Mouse (Mus musculus) cerebellum, adult 9-10 months (tissue): ENCODE results near the gene Olfr429.
"Not testable (repeated sequence)": the region's sequence is repeated elsewhere in the genome, so short reads cannot be mapped to it uniquely, and the experiment has no call there.

ENCODE experiments used
- DNase-seq: peaks from one replicate; pipeline ENCODE4 v3.0.0; 2022

Gene Olfr429

GRCm38 (mm10) chr1:174084031-174084430 is at the start of gene Olfr429:
Gene Olfr429 (plus strand): TSS chr1:174084331.
- DNase-seq: no peak

- DNase-seq: no peak
Observed at GRCm38 (mm10) chr1:174035841-174036240, 48.3 kb upstream of the Olfr429 start.

- no peak for DNase-seq
Observed at GRCm38 (mm10) chr1:174038480-174038879, 45.7 kb upstream of the Olfr429 start.

GRCm38 (mm10) chr1:174040523-174041177 is 43.5 kb upstream of the Olfr429 start, which contains the start of gene Olfr433:
Gene Olfr433 (plus strand): TSS chr1:174040705.
- no peak for DNase-seq

GRCm38 (mm10) chr1:174042091-174042884 is 41.8 kb upstream of the Olfr429 start:
- not testable (repeated sequence) for DNase-seq

- DNase-seq: no peak
Observed at GRCm38 (mm10) chr1:174044431-174044830, 39.7 kb upstream of the Olfr429 start.

- not testable (repeated sequence) for DNase-seq
Observed at GRCm38 (mm10) chr1:174048227-174048626, 35.9 kb upstream of the Olfr429 start.

GRCm38 (mm10) chr1:174048893-174049292 is 35.2 kb upstream of the Olfr429 start, which contains the start of gene Olfr432:
Gene Olfr432 (plus strand): TSS chr1:174049205.
- DNase-seq: no peak

- not testable (repeated sequence) for DNase-seq
Observed at GRCm38 (mm10) chr1:174049357-174049756, 34.8 kb upstream of the Olfr429 start.

GRCm38 (mm10) chr1:174050532-174050931 is 33.6 kb upstream of the Olfr429 start:
- DNase-seq: no peak

- DNase-seq: no peak
Observed at GRCm38 (mm10) chr1:174051515-174051914, 32.6 kb upstream of the Olfr429 start.

- DNase-seq: no peak
Observed at GRCm38 (mm10) chr1:174051931-174052536, 32.1 kb upstream of the Olfr429 start.

- no peak for DNase-seq
Observed at GRCm38 (mm10) chr1:174052981-174053380, 31.1 kb upstream of the Olfr429 start.

GRCm38 (mm10) chr1:174055248-174055647 is 28.9 kb upstream of the Olfr429 start:
- no peak for DNase-seq

- no peak for DNase-seq
Observed at GRCm38 (mm10) chr1:174066305-174066704, 17.8 kb upstream of the Olfr429 start, which contains the start of gene Olfr430. Gene Olfr430 (plus strand): TSS chr1:174066605.

- DNase-seq: no peak
Observed at GRCm38 (mm10) chr1:174096591-174096990, 12.5 kb downstream of the Olfr429 start, which contains the start of gene Olfr427. Gene Olfr427 (plus strand): TSS chr1:174096891.

- no peak for DNase-seq
Observed at GRCm38 (mm10) chr1:174103735-174104134, 19.6 kb downstream of the Olfr429 start.

- no peak for DNase-seq
Observed at GRCm38 (mm10) chr1:174121062-174121461, 36.9 kb downstream of the Olfr429 start, which contains the start of gene Olfr231. Gene Olfr231 (minus strand): TSS chr1:174121162.

- no peak for DNase-seq
Observed at GRCm38 (mm10) chr1:174131217-174131616, 47.1 kb downstream of the Olfr429 start, which contains the start of gene Olfr424. Gene Olfr424 (plus strand): TSS chr1:174131517.

- no peak for DNase-seq
Observed at GRCm38 (mm10) chr1:174131999-174132398, 47.9 kb downstream of the Olfr429 start.
